Mouse (Mus musculus) CD8-positive naive resting alpha-beta T cell, adult 57 days (primary cell): ENCODE measurements around the gene Gm3558. TPM values are rescaled to one million over a fixed set of nuclear protein-coding genes. Genes with fewer than 3 reads are reported as not detected.

Source experiments
- total RNA-seq: library from RNA; stranded (reverse); gene quantifications from one replicate; pipeline ENCODE4 v1.2.4, GENCODE M21; 2023

Gm3558 gene
- not detected for total RNA-seq

GRCm38 (mm10) chr14:7568382-7568781 lies at the start of gene Gm3558:
Gene Gm3558, minus strand, starts transcription at chr14:7568566.

GRCm38 (mm10) chr14:7595492-7595891 lies 27.1 kb upstream of the Gm3558 start, which contains the start of gene Gm10338:
Gene Gm10338, minus strand, starts transcription at chr14:7595592.

Other genes starting within 250 kb of the Gm3558 start
- not detected for gene Gm5797, start 236.2 kb downstream of the Gm3558 start, total RNA-seq
- gene Gm8374, start 203.4 kb downstream of the Gm3558 start, total RNA-seq, result not detected
- gene Gm3755, start 117.6 kb downstream of the Gm3558 start, total RNA-seq, result not detected
- not detected for gene Gm3752, start 84.8 kb downstream of the Gm3558 start, total RNA-seq
- gene Gm10338, start 27.0 kb upstream of the Gm3558 start, total RNA-seq, result not detected
- gene Gm10128, start 75.4 kb upstream of the Gm3558 start, total RNA-seq, result not detected
- not detected for gene Gm26661, start 223.0 kb upstream of the Gm3558 start, total RNA-seq
- gene Flnb, start 249.4 kb upstream of the Gm3558 start, total RNA-seq, result 31.4 TPM